Mouse (Mus musculus) CH12.LX (cell line): ENCODE measurements around the gene Pfkfb4.

ENCODE experiments used
- CHD1 ChIP-seq: IDR thresholded peaks from 2 replicates; pipeline ENCODE4 v1.6.1; 2012; ENCODE audit warnings: low read depth, low read length, improper control_type of control experiment, inconsistent platforms
- CTCF ChIP-seq, 2 experiments: IDR thresholded peaks in 1 of 2; conservative IDR thresholded peaks in 1 of 2; 2 replicates each; pipeline ENCODE4 v1.5.1; 2011 to 2012; ENCODE audit warnings: low read depth in 2 of 2, low read length in 2 of 2, improper control_type of control experiment in 1 of 2, inconsistent platforms in 1 of 2, mild to moderate bottlenecking in 1 of 2, moderate library complexity in 1 of 2
- ELF1 ChIP-seq: IDR thresholded peaks from 2 replicates; pipeline ENCODE4 v1.6.1; 2014; ENCODE audit warnings: low read depth, mild to moderate bottlenecking, inconsistent platforms, low read length, improper control_type of control experiment
- GABPA ChIP-seq: IDR thresholded peaks from 2 replicates; pipeline ENCODE4 v1.6.1; 2012; ENCODE audit warnings: low read depth, low read length, improper control_type of control experiment, inconsistent platforms; ENCODE audit not compliant: insufficient replicate concordance
- MEF2A ChIP-seq: IDR thresholded peaks from 2 replicates; pipeline ENCODE4 v1.6.1; 2014; ENCODE audit warnings: low read depth, mild to moderate bottlenecking, inconsistent platforms, low read length, improper control_type of control experiment, borderline replicate concordance
- POLR2A ChIP-seq: IDR thresholded peaks from 2 replicates; pipeline ENCODE4 v1.6.1; 2011; ENCODE audit warnings: low read depth, mild to moderate bottlenecking, improper control_type of control experiment, low read length
- TCF12 ChIP-seq: IDR thresholded peaks from 2 replicates; pipeline ENCODE4 v1.6.1; 2014; ENCODE audit warnings: low read depth, mild to moderate bottlenecking, inconsistent platforms, low read length, improper control_type of control experiment
- USF1 ChIP-seq: IDR thresholded peaks from 2 replicates; pipeline ENCODE4 v1.6.1; 2014; ENCODE audit warnings: low read depth, mild to moderate bottlenecking, inconsistent platforms, low read length, improper control_type of control experiment
- ZC3H11A ChIP-seq: IDR thresholded peaks from 2 replicates; pipeline ENCODE4 v1.6.1; 2012; ENCODE audit warnings: low read depth, mild to moderate bottlenecking, inconsistent platforms, low read length, improper control_type of control experiment
- ZMIZ1 ChIP-seq: IDR thresholded peaks from 2 replicates; pipeline ENCODE4 v1.6.1; 2012; ENCODE audit warnings: low read depth, mild to moderate bottlenecking, inconsistent platforms, low read length, improper control_type of control experiment
- ZNF384 ChIP-seq: IDR thresholded peaks from 2 replicates; pipeline ENCODE4 v1.6.1; 2012; ENCODE audit warnings: low read depth, low read length, improper control_type of control experiment, inconsistent platforms

DNA sequence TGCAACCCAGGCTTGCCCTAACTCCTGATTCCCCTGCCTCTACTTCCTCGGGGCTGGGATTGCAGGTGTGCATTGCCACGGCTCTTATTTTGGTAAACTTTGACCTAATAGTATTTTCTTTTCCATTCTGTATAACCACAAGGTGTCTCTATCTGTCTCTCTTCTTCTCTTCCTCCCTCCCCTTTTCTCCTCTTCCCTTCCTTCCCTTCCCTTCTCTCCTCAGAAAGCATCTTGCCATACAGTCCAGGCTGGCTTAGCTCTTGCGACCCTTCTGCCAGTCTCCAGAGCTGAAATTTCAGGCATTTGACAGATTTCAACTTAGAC lies 59.1 kb downstream of the Pfkfb4 start:
- no peak for TF ChIP-seq ZNF384
- peak in 1 of 2 experiments; percentile 50; a peak in 2 of 4 replicates for TF ChIP-seq CTCF (conservative IDR thresholded peaks at IDR 0.05 in 1 of 2, IDR thresholded peaks at IDR 0.05 in 1 of 2; ENCODE audit: low read depth in 2 of 2, low read length in 2 of 2)
- TF ChIP-seq ZMIZ1: no peak
- no peak; the same call in 1 of the 2 replicates for TF ChIP-seq POLR2A
- no peak for TF ChIP-seq ZC3H11A
- no peak; the same call in 1 of the 2 replicates for TF ChIP-seq CHD1
- peak; percentile 61; the same call in 1 of the 2 replicates for TF ChIP-seq TCF12
- peak; percentile 9; the same call in 1 of the 2 replicates for TF ChIP-seq MEF2A
- no peak for TF ChIP-seq USF1
- TF ChIP-seq ELF1: no peak
- TF ChIP-seq GABPA: no peak
